Mouse (Mus musculus): ENCODE measurements around the gene Cybb.

DNA sequence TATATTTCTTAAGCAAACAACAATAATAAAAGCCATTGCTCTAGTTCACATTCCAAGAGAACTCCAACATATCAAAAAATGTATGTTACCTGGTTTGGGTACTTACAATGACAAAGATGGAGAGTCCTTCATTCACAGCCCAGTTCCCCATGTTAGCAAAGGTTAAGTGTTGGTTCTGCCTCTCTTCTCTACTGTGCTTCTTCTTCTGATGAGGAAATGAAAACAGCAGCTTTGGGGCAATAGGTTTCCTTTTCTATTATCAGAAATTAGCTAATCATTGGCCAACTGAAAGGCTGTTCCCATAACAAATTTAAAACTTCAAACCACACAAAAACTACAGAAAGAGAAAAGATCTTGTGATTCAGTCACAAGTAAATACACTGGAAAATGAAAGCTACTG is 18.5 kb downstream of the Cybb start:
- TF ChIP-seq CTCF (conservative IDR thresholded peaks at IDR 0.05; ENCODE audit: low read length), result no peak
- TF ChIP-seq POU5F1 (IDR thresholded peaks at IDR 0.05; ENCODE audit: borderline replicate concordance, low read length), result no peak
- no peak for TF ChIP-seq NANOG (IDR thresholded peaks at IDR 0.05; ENCODE audit: borderline replicate concordance, low read length)

Data from E14TG2a.4 (cell line).